Mouse (Mus musculus): ENCODE data around the gene Fbxl17. TPM values are rescaled to one million over a fixed set of nuclear protein-coding genes. Genes with fewer than 3 reads are reported as not detected.

Gene Fbxl17
- total RNA-seq, 2 experiments from 2014 or later = 32.5 to 33.9 TPM

DNA sequence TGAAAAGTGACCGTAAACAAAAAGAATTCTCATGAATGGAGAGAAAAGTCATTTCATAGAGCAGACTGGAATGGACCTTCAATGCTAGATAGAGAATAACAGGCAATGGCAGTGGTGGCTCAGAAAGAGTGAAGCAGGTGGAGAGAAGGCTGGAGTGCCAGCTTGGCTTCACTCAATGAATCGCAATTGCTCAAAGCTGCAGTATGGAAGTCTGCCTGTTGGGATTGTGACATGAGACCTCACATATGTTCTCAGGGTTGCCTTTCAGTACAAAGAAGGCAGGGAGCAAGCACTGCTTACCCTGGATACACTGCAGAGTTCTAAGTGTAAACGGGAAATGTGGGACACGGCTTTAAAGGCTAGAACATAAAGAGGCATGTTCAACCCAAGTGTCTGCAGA, 211.0 kb downstream of the Fbxl17 start:
- no peak for DNase-seq
- intact Hi-C loops (cut with DNase I) = no loop called here

DNA sequence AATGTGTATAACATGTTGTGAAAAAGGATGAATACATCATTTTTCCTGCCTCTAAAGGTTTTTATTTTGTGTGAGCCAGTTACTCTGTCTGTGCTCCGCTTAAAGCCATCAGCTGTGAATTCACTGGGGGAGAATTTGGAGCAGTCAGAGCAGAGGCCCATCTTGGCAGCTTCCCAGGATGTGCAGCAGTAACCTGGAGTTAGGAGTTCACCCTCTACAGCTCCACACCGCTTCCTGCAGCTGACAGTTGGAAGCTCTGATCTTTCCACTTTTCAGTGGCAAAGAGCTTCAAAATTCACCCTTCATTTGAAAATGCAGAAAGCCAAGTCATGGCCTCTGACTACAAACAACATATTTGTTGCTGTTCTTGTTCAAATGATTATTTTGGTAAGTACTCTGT, 212.4 kb downstream of the Fbxl17 start:
- intact Hi-C loops (cut with DNase I) = no loop called here
- peak; percentile 77 to 82 for DNase-seq

DNA sequence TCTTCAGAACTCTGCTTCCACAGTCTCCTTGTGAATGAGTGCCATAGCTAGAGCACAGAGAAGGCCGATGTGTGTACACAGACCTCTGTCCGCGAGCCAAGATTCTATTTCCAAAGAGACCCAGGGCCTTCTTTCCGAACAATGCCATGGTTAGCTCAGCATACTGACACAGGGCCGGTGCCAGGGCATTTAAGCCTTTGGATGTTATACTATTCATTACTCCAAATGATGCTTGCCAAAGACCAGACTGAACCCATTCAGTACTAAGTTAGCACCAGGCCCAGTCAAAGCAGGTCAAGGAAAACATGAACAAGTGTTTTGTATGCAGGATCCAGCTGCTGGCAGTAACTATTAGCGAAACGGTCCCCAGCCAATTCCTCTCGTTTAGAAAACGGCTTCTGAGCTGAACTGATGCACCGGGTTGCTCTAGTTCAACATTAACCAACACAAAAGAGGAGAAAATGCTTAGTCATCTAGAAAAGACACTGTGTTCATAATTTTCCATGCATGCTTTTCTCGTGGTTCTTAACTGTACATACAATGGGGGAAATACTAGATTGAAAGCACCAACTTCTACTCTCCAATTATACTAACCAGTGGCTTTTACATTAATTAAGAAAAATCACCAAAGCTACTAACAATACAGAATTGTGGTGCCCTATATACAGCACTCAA, 214.4 kb downstream of the Fbxl17 start:
- intact Hi-C loops (cut with DNase I) = no loop called here
- peak; percentile 32 to 44 for DNase-seq

DNA sequence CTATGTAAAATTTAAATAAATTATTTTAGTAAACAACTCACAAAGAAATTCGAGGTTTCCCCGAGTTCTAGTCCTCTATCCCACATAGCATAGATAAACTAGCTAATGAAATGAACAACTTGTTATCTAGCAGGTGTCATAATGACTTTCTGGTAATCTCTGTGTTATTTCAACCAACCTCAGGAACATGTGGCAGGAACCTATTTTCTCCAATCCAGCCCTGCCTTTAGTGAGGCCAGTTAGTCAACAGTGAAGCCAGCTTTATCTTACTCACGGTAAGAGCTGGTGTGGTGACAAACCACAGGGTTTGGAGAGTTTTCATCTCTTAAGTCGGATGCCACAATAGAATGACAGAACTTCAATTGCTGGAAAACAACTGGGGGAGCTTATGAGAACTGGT, 215.7 kb downstream of the Fbxl17 start:
- intact Hi-C loops (cut with DNase I) = no loop called here

DNA sequence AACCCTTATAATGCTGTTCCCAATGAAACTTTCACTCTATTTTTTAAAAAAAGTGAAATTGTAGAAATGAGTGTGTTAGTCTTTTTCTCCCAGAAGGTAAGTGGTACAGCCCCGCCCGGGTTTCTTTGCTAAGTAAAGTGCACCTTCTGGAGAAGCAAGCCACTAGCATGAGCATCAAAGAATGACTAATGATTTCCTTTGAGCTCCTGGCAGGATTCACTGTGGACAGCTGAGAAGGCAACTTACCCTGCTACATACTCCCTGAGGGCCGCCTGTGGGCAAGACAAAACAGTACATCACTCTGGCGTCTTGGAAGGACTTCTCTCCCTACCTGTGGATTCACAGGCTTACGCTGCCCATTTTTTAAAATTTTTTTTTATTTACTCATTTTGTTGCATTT, 217.8 kb downstream of the Fbxl17 start:
- intact Hi-C loops (cut with DNase I) = no loop called here
- DNase-seq = no peak

More for the DNA sequence above, 215.7 kb downstream of the Fbxl17 start:
- no peak for DNase-seq

DNA sequence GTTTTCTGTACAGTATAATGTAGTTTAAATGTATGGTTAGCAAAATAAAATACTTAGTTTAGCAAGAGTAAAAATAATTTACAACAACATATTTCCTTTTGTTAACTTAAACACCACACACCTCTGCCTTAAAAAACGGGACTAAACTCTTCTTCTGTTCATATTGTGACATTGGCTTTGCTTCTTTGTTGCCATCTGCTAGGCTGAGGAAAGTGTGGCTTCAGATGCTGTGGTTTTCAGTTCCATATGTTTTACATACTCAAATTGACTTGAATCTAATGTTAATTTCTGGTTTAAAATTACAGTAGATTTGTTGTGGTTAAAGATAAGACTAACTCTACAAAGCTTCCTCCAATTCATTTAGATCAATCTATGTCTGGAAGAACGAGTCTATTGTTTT, 218.8 kb downstream of the Fbxl17 start:
- DNase-seq = no peak

DNA sequence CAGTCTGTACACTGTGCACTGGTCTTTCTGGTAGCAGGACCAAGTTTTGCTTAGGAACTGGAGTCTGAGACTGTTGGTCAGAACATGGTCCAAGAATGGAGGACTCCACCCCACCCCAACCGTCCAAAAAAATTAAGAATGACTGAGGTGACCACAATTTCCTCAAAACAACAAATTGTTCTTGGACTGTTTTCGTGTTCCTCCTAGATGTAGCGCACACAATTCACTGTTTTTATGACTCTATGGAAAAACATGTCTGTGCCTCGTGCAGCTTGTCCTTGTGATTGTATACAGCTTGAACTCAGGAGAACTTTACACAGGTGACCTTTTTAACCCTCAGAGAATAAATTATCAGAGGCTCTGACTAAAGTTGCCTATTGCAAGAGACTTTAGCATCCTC, 220.7 kb downstream of the Fbxl17 start:
- intact Hi-C loops (cut with DNase I) = loop anchor here (1.0 kb wide), 1 partner anchor 10 kb away; no protein-coding TSS in a partner anchor
- no peak for DNase-seq

More for the DNA sequence above, 218.8 kb downstream of the Fbxl17 start:
- intact Hi-C loops (cut with DNase I) = no loop called here

DNA sequence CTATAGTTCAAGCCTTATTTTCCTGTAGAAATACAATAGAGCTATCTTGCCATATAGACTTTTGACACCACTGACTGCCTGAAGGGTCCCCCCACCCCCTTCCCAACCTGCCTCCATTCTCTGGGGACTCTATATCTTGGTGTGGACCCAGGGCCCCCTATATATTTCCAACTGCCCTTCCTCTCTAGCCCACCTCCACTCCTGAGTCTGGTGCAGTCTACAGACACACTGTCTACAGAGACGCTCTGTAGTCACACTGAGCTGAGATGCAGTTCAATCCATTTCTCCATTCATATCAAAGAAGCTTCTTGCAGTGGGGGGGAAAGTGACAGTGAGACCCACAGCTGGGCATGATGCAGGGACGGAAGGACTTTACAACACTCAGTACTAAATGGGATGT, 226.5 kb downstream of the Fbxl17 start:
- intact Hi-C loops (cut with DNase I) = no loop called here
- no peak for DNase-seq

DNA sequence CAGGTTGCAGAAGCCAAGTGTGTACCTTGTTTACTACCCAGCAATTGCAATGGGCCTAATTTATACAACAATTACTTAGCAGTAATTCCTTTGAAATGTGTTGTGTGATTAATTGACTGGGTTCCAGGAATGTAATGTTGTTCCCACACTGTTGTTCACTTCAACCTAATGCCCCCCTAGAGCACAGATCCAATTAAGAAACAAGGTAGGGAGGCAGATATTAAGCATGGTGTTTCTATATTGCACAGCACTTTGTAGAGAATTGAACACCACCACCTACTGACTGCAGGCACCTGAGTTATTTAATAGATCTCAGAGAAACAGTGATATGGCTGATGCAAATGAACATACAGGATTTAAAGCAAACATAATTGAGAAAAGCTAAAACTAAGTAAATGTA, 226.9 kb downstream of the Fbxl17 start:
- intact Hi-C loops (cut with DNase I) = no loop called here
- no peak for DNase-seq

DNA sequence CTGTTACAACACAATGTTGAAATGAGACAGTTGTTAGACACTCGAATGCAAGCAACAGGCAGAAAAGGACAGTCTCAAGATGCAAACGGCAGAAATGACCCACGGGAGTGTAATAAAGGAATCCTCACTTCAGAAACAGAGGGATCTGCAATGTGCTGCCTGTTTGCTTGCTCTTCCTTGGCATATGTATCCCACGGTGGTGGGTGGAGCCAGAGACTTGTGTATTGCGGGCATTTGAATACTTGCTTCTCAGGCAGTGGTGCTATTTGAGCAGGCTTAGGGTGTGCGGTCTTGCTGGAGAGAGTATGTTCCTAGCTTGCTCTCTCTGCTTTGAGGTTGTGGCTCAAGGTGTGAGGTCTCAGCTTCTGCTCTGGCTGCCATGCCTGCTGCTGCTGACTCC, 228.8 kb downstream of the Fbxl17 start:
- no peak for DNase-seq
- intact Hi-C loops (cut with DNase I) = no loop called here

DNA sequence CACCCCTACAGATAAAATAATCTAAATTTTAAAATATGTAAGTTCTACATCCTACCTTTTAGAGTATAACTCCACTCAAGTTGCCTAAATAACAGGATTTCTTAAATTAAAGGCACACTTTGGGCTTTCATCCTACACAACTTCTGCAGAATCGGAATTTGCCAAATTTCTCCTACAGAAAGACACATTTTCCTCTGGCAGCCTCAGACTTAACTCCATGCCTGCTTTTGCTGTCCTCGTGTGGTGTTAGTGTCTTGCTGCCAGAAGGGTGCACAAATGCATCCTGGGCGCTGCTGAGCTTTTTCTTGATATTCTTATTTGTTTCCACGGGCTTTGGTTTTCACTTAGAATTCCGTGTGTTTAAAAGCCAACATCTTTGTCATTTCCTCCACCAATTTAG, 229.3 kb downstream of the Fbxl17 start:
- no peak for DNase-seq
- intact Hi-C loops (cut with DNase I) = no loop called here

DNA sequence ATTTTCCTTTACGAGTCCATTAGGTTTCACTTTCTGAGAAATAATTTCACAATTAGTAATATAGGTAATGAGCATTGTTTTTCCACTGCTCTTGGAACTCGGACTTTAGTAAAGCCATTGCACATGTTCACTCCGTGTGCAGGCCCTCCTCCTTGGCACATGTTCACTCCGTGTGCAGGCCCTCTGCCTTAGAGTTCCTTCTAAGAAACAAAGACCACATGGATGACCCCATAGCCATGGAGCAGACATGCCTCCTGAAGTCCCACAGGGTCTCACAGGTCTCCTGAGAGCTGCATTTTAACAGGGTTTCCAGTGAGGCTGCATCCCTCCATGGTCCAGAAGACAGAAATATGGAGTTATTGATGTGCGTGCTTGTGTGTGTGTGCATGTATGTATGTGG, 237.1 kb downstream of the Fbxl17 start:
- no peak for DNase-seq
- intact Hi-C loops (cut with DNase I) = no loop called here

DNA sequence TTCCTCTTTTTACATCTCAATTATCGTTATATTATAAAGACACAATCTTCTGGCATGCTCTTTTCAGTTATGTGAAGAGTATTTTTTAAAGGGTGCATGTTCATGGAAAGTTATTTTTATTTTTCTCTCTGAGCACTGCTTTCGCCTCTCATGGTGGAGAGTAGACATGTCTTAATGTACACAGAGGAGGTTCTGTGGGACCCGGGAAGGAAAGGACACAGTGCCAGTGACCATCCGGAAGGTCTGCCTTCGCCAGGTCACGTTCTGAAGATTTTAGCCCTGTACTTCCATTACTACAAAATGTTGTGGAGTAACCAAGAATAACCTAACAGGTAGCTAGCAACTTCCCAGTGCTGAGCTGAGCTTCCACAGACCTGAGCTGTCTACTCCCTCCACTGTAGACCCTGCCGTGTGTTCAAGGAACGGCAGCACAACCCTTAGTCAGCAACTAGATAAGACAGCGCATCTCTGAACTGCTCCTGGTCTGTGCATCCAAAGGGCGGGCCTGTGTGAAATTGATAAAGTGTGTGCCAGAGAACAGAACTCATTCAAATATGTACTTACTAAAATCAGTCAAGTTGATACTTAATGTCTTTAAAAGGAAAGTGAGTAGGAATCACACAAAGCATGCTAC, 238.2 kb downstream of the Fbxl17 start:
- no peak for DNase-seq
- intact Hi-C loops (cut with DNase I) = no loop called here

DNA sequence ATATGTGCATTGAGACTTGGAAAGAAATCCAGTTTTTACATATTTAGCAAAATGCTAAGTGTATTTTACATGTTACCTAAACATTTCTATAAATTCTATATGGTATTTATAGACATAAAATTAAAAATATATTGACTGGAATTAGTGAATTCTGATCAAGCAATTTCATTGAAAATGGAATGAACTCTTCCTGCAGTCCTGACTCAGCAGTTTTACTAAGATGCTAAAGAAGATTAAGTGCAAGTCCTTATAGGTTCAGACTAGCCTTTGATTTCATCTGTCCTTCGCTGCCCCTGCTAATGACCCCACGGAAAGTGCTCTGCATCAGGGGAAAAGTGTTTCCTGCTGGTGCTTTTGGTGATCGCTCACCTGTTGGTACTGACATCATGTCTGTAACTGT, 240.7 kb downstream of the Fbxl17 start:
- intact Hi-C loops (cut with DNase I) = no loop called here
- no peak for DNase-seq

DNA sequence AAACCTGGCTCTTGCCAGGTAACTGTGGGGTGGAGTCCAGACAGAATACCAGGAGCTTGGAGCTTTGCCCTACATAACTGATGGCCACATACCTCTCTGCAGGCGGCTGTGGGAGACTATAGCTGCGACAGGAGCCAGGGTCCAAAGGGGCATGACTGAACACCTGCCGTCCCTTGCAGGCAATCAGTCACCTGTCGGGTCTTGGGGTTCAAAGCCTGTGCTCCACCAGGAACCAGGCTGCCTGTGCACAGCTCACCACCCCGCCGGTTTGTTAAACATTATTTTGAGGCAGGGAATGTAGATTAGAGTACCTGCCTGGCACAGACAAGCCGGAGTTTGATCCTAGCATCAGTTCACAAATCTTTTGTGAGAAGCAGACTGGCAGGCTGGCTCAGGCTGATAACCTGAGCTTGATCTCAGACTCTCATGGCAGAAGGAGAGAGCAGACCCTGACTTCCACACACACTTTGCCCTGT, 253.6 kb downstream of the Fbxl17 start:
- no peak for DNase-seq
- intact Hi-C loops (cut with DNase I) = no loop called here

DNA sequence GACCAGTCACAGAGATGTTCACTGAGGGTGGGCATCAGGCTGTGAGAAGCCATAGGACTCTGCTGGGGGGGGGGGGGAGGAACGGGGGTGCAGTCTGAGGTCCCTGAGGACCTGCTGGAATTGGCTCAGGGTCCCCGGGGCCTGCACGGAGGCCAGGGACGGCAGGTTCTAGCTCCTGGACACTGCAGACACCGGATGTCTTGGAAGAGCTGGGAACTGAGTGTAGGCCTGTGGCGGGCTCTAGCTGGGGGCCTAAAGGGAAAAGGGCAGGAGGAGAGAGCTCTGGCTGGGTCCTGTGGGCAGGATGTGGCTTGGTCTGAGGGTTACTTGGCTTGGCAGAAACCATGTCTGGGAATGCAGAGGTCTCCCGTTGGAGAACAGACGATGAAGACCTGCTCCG, 254.3 kb downstream of the Fbxl17 start:
- DNase-seq = no peak
- intact Hi-C loops (cut with DNase I) = no loop called here

DNA sequence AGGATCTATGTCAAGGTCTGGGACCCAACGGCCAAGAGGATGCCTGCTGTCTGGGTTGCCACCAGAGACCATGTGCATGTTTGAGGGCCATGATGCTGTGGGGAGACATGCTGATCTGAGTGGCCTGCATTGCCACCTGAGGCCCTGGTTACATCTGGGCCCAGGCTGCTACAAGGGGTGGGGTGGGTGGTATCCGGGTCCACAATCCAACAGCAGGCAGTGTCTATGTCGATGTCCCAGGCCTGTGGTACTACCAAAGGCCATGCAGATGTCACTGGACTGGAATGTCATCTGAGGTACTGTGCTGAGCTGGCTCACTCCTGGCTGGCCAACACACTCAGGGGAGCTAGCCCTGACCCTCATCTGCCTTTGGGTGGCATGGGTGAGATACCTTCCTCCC, 257.1 kb downstream of the Fbxl17 start:
- intact Hi-C loops (cut with DNase I) = no loop called here
- no peak for DNase-seq

DNA sequence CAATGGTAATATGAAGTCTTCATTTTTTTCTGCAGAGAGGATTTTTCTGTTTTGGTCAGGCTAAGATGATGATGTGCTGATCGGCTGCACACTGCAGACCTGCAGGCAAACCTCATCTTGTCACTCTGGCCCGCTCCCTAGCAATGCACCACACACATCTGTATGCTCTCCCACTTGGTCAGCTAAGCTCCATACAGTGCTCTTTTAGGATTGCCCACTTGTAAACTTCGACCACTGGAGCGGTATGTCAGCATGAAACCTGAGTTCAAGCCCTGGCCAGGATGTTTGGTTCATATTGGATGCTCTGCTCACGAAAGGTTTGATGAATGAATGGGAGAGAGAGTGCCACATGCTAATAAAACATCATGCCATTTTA, 259.1 kb downstream of the Fbxl17 start:
- DNase-seq = no peak
- intact Hi-C loops (cut with DNase I) = no loop called here

DNA sequence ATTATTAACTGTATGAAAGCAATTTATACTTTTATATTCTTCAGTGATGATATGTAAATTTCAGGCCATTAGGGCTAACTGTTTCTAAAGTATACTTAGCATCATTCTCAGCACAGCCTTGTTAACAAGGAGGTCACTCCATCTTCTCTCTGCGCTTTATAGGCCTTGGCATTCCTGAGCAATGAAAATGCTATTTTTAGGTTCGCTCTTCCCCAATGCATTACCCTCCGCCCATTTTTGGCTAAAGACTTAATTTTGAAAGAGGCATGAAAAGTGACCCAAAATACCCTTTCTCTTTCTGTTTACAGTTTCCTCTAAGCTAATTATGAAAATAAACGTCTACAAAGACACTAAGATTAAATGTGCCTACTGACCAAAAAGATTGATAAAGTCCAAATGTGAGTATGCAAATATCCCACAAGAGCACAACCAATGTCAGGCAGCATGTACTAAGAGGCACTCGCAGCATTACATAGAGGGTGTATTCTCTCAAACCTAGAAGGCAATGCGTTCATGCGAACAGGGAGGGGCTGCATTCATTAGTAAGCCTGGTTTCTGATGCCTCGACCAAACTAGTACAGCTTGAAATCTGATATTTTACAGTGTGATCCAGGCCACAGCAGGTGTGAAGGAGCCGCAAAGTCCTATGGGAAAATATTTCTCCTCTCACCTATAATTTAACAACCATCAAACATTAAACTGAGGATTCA, 259.6 kb downstream of the Fbxl17 start:
- intact Hi-C loops (cut with DNase I) = no loop called here
- DNase-seq = no peak

DNA sequence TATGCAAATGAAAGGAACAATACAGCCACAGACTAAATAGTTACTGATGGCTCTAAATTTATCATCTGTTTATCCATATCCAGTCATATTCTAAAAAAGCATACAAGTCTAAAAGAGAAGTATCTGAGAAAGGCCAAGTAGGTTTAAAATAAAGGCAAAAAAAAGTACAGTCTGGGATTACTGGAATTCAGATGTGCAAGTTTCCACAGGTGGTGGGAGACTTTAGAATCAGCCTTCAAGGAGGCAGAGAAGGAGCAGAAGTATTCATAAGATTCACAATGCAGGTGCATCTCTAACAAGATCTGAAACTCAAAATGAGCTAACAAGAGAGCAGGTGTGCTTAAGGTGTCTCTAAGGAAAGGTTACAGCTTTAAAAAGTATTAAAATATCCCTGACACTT, 263.0 kb downstream of the Fbxl17 start:
- no peak for DNase-seq
- intact Hi-C loops (cut with DNase I) = no loop called here

DNA sequence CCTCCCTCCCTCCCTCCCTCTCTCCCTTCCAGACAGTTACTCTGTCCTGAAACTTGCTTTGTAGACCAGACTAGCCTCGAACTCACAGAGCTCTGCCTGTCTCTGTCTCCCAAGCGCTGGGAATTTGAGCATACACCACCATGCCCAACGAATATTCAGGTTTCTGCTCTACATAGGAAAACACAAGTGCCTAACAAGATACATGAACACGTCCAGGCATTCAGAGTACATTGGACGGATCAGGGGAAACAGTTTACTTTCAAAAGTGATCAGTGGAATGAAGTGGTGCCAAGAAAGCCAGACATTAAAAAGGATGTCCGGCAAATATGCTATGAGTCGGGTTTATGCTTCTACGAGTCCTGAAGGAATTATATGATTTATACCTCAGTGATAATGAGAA, 263.6 kb downstream of the Fbxl17 start:
- intact Hi-C loops (cut with DNase I) = no loop called here
- DNase-seq = no peak

DNA sequence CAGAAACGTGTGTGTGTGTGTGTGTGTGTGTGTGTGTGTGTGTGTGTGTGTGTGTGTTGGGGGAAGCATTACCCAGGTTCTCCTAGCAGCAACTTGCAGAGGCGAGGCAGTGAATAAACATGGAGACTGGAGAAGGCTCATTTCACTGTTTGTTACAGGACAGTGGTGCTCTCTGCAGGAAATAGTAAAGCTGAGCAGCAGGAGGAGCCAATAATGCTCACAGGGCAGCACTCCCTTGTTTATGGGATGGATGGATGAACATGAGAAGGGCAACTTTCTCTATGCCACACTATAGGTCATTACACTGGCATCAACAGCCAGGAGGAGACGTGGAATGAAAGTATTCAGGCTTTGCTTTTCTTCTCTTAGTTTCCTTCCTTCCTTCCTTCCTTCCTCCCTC, 264.0 kb downstream of the Fbxl17 start:
- intact Hi-C loops (cut with DNase I) = no loop called here
- DNase-seq = no peak
